Mouse (Mus musculus) liver, adult 2 months (tissue): ENCODE results near the gene Apoc3. TPM values are rescaled to one million over a fixed set of nuclear protein-coding genes. Genes with fewer than 3 reads are reported as not detected.
A peak's percentile ranks its signal among the peaks of the same experiment; 100 is the strongest.

Experiments used
- DNase-seq: peaks from one replicate; pipeline ENCODE4 v3.0.0-alpha.2; 2011; ENCODE audit warnings: low read depth, low spot score; ENCODE audit errors: extremely low read depth
- H3K27ac ChIP-seq: fragments of 200-500 bp; replicated peaks from 2 replicates; pipeline ENCODE4 v1.5.1; 2012; ENCODE audit warnings: low read depth, mild to moderate bottlenecking, control low read depth, inconsistent platforms, low read length; ENCODE audit not compliant: insufficient read depth
- H3K27me3 ChIP-seq: fragments of 200-500 bp; 2 replicates; pipeline ENCODE4 v1.6.1; 2012; ENCODE audit warnings: mild to moderate bottlenecking, moderate library complexity, low read length, inconsistent platforms; ENCODE audit not compliant: control insufficient read depth, insufficient read depth
- H3K36me3 ChIP-seq: fragments of 200-500 bp; 2 replicates; pipeline ENCODE4 v1.6.1; 2012; ENCODE audit warnings: low read length, inconsistent platforms; ENCODE audit not compliant: control insufficient read depth, insufficient read depth
- H3K4me1 ChIP-seq: fragments of 200-500 bp; 2 replicates; pipeline ENCODE4 v1.6.1; 2011; ENCODE audit warnings: low read length; ENCODE audit not compliant: control insufficient read depth, insufficient read depth
- H3K4me3 ChIP-seq: fragments of 200-500 bp; 2 replicates; pipeline ENCODE4 v1.5.1; 2011; ENCODE audit warnings: low read depth, mild to moderate bottlenecking, control low read depth, low read length, moderate library complexity; ENCODE audit not compliant: insufficient read depth
- H3K79me2 ChIP-seq: fragments of 200-500 bp; 2 replicates; pipeline ENCODE4 v1.6.1; 2012; ENCODE audit warnings: inconsistent platforms, mild to moderate bottlenecking, low read length, moderate library complexity; ENCODE audit not compliant: control insufficient read depth, insufficient read depth
- H3K9ac ChIP-seq: fragments of 200-500 bp; 2 replicates; pipeline ENCODE4 v1.6.1; 2012; ENCODE audit warnings: low read depth, mild to moderate bottlenecking, control low read depth, inconsistent platforms, low read length
- CTCF ChIP-seq: fragments of 200-500 bp; IDR thresholded peaks from 2 replicates; pipeline ENCODE4 v1.5.1; 2011; ENCODE audit warnings: low read depth, low read length, control low read depth
- POLR2A ChIP-seq: fragments of 200-500 bp; IDR thresholded peaks from 2 replicates; pipeline ENCODE4 v1.6.1; 2011; ENCODE audit warnings: low read length, control low read depth; ENCODE audit not compliant: insufficient read depth; ENCODE audit errors: extremely low read depth
- WGBS: fragments of 180-500 bp; shearing (Covaris S2); methylation state at CpG from one replicate; pipeline ENCODE4 v1.1.7; 2018; 5-methylcytosine and 5-hydroxymethylcytosine counted together
- polyA plus RNA-seq: library from polyadenylated mRNA; depleted of rRNA; stranded (reverse); fragments of >200 nt; gene quantifications from 2 replicates; pipeline ENCODE4 v1.2.3, GENCODE M21; 2012
- total RNA-seq: library from RNA; depleted of rRNA; stranded (reverse); fragments of >200 nt; gene quantifications from 2 replicates; pipeline ENCODE4 v1.2.3, GENCODE M21; 2014

Gene Apoc3
- total and polyA plus RNA-seq, 2 experiments, result 2,319 to 8,710 TPM

DNA sequence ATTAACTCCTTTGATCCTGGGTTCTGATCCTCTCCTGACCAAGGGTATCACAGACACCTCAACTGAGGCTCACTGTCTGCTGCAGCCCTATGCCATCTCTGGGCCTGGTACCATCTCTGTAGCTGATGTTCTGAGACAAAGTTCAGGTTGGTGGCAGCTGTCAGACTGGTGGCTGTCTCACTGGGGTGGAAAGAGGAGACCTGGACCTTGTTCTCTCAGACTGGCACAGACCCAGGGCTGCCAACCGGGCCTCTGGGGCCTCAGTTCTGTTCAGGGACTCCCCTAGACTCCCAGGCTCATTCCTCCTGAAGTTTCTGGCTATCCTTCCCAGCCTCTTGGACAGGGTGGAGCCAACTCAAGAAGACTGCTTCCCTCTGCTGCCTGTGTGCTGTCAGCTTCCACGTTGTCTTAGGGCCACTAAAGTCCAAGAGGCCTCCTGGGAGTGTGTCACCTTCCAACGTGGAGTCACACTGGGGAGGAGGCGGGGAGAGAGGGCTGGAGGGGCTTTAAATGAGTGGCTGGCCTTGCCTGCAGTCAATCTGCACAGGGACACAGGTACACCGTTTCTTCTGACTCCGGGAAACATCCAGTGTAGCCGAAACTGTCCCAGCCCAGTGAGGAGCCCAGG lies 5.2 kb upstream of the Apoc3 start, which contains the start of gene Apoa4:
Gene Apoa4 (plus strand): TSS at position 171 of the 628 bp plus-strand sequence.
- Histone ChIP-seq H3K36me3 (no peaks in the 10 kb centered on the region), H3K27me3 (no peaks in the 10 kb centered on the region), H3K4me3 (peak within 1 kb of the TSS; percentile 45), H3K9ac (peak within 1 kb of the TSS; percentile 71), H3K79me2 (no peaks in the 10 kb centered on the region; the same call in 1 of the 2 replicates), H3K27ac (peak within 1 kb of the TSS; percentile 91), H3K4me1 (peaks cover 28% of the 10 kb centered on the region)
- no peak for TF ChIP-seq CTCF
- peak; percentile 35; the same call in 1 of the 2 replicates for TF ChIP-seq POLR2A
- WGBS, result 45% methylated on average over 7 of the region's 7 CpGs
- DNase-seq, result peak; percentile 87

DNA sequence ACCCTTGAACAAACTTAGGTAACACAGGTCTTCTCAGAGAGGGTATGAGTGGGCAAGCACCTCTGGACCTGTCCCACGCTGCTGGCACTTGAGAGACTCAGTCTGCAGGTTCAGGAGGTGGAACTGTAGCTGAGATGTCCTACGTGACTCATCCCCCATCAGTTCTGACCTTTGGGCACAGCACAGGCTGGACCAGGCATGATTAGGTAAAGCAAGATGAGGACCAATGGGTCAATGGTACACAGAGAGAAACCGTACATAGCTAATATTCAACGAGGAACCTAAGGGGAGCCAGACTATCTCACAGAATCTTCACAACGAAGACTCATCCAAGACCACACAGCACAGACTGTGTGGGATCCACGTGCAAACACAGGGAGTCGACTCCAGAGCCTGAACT lies 3.4 kb upstream of the Apoc3 start:
- WGBS, result 36% methylated on average over 7 of the region's 7 CpGs
- Histone ChIP-seq H3K27me3 (no peaks in the 10 kb centered on the region), H3K4me3 (no peak overlapping the region), H3K27ac (peak overlapping the region; percentile 28; the same call in 1 of the 2 replicates), H3K4me1 (peaks cover 28% of the 10 kb centered on the region), H3K36me3 (no peaks in the 10 kb centered on the region), H3K79me2 (peaks cover 8% of the 10 kb centered on the region), H3K9ac (no peak overlapping the region)
- peak; percentile 77 for DNase-seq
- no peak for TF ChIP-seq CTCF
- TF ChIP-seq POLR2A, result no peak

- H3K79me2 ChIP-seq, result peaks cover 8% of the 10 kb centered on the region
- peak overlapping the region; percentile 70 for H3K9ac ChIP-seq
- peak; percentile 87 for DNase-seq
These were observed 213 bp upstream of the Apoc3 start for GRCm38 (mm10) chr9:46235649-46236048.

DNA sequence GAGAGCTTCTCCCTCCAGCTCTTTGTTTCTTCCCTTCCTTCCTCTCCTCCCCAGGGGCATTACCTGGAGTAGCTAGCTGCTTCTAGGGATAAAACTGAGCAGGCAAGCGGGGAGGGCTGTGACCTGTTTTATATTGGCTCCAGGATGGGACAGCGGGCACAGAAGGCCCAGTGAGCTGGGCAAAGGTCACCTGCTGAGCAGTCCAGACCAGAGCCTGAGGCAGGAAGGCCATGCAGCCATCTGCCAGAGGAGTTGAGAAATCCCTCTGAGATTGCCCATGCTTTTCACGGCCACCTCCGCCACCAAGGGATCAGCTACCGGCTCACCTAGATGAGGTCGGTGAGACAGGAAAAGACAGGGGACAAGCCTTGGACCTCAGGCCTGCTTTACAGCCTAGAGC lies 240 bp downstream of the Apoc3 start:
- Histone ChIP-seq H3K9ac (peak overlapping the region; percentile 95), H3K79me2 (peaks cover 8% of the 10 kb centered on the region), H3K27me3 (no peaks in the 10 kb centered on the region), H3K4me3 (peak overlapping the region; percentile 87), H3K36me3 (peaks cover 4% of the 10 kb centered on the region; the same call in 1 of the 2 replicates), H3K27ac (peak overlapping the region; percentile 97), H3K4me1 (peaks cover 13% of the 10 kb centered on the region)
- DNase-seq, result peak; percentile 96
- TF ChIP-seq POLR2A (peak; percentile 87; the same call in 1 of the 2 replicates), CTCF (no peak)
- 24% methylated on average over 6 of the region's 6 CpGs for WGBS

More at GRCm38 (mm10) chr9:46235649-46236048, 213 bp upstream of the Apoc3 start:
- peak overlapping the region; percentile 16 for H3K4me3 ChIP-seq
- H3K27ac ChIP-seq, result peak overlapping the region; percentile 97
- H3K4me1 ChIP-seq, result peaks cover 15% of the 10 kb centered on the region
- no peaks in the 10 kb centered on the region for H3K27me3 ChIP-seq
- H3K36me3 ChIP-seq, result peaks cover 4% of the 10 kb centered on the region; the same call in 1 of the 2 replicates
- no peak for TF ChIP-seq POLR2A
- TF ChIP-seq CTCF, result no peak
- WGBS, result 41% methylated on average over 4 of the region's 4 CpGs

GRCm38 (mm10) chr9:46230450-46230975 lies 4.9 kb downstream of the Apoc3 start:
- peak; percentile 89 for DNase-seq
- peaks cover 13% of the 10 kb centered on the region; the same call in 1 of the 2 replicates for H3K4me1 ChIP-seq
- WGBS, result 16% methylated on average over 13 of the region's 13 CpGs
- peak overlapping the region; percentile 56 for H3K4me3 ChIP-seq
- peak; percentile 75 for TF ChIP-seq POLR2A
- TF ChIP-seq CTCF, result peak; percentile 25; the same call in 1 of the 2 replicates
- peak overlapping the region; percentile 85 for H3K9ac ChIP-seq
- no peaks in the 10 kb centered on the region for H3K27me3 ChIP-seq
- peak overlapping the region; percentile 90 for H3K27ac ChIP-seq
- peaks cover 8% of the 10 kb centered on the region for H3K79me2 ChIP-seq
- peaks cover 4% of the 10 kb centered on the region; the same call in 1 of the 2 replicates for H3K36me3 ChIP-seq
